Mouse (Mus musculus) brain, embryonic 14.5 days (tissue): ENCODE measurements around the gene Gm10961. TPM values are rescaled to one million over a fixed set of nuclear protein-coding genes. Genes with fewer than 3 reads are reported as not detected.

Experiments
- DNase-seq: peaks from one replicate; pipeline ENCODE4 v3.0.0-alpha.2; 2011; ENCODE audit warnings: low read depth
- CTCF ChIP-seq: fragments of 200-500 bp; IDR thresholded peaks from 2 replicates; pipeline ENCODE4 v1.5.1; 2012; ENCODE audit warnings: inconsistent platforms, mild to moderate bottlenecking, moderate library complexity, borderline replicate concordance; ENCODE audit not compliant: insufficient read depth, insufficient read length; ENCODE audit errors: extremely low read depth
- POLR2A ChIP-seq: fragments of 200-500 bp; IDR thresholded peaks from 2 replicates; pipeline ENCODE4 v1.6.1; 2012; ENCODE audit warnings: mild to moderate bottlenecking, inconsistent platforms, borderline replicate concordance; ENCODE audit not compliant: poor library complexity, insufficient read depth, insufficient read length, severe bottlenecking; ENCODE audit errors: extremely low read depth
- polyA plus RNA-seq: library from polyadenylated mRNA; depleted of rRNA; stranded (reverse); fragments of >200 nt; gene quantifications from 2 replicates; pipeline ENCODE4 v1.2.3, GENCODE M21; 2012

Gene Gm10961
- polyA plus RNA-seq, 1 experiment, result not detected

DNA sequence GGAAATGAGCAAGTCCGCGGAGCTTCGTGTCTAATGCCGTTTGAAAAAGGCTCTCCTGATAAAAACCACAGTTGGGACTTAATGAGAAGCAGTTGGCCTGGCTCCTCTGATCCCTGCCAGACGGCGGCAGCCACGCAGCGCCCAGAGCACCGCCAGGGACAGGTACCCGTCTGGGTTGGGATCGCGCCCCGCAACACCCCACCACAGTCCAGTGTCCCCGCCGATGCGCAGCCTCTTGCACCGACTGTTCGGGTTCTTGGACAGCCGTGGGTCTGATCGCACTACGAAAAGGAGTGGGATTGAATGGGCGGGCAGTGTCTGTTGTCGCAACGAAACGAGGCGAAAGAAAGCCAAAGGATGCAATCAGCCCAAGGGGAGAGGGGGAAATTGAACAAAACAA lies 34.6 kb upstream of the Gm10961 start:
- TF ChIP-seq POLR2A (no peak), CTCF (no peak)
- DNase-seq, result peak; percentile 72

DNA sequence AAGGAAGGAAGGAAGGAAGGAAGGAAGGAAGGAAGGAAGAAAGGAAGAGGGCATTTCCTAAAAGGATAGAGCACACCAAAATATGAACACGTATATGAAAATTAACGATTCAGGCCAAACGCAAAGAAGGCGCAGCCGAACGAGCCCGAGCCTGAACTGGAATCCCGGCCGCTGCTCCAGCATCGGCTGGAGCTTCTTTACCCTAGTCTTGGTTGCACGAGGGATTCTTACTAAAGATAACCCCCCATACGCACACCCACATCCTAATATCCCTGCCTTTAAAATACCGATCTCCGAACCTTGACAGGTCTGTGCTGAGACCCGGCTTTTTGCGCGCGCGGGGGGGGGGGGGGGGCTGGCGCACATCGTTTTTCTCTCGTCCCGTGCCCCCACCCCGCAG lies 34.0 kb upstream of the Gm10961 start:
- DNase-seq, result peak; percentile 18
- TF ChIP-seq CTCF, result no peak
- no peak for TF ChIP-seq POLR2A

DNA sequence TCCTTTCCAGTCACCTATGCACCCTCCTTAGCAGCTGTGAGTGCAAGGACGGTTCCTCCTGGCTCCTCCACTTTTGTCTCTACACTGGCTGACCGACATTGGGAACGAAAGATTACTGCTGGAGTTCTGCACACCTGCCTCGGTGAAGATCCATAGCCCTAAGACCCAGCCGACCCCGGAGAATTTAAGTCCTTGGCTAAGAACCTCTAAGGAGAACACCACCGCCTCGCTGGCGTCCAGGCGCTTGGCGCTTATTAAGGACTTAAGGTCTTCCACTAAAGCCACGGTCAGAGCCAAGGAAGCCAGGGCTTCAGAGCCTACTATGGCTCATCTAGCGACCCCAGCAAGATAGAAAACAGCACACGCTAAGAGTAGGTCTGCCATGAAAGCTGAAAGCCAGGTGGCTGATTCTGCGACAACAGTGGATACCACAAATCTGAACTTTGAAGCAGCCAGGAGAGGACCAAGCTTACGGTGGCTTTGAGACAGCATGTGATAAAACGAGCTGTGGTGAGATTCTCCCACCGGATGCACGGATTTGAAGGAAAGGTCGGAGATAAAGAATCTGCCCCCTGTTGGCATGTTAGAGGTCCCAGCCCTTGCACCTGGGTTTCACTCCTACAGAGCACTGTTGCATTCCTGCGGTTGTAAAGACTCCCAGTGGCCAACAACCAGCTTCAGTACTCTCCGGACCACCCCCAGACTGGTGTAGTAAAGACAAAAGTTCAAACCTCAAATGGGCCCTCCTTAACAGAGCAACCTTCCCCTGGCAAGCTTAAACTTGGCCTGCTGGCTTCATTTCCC lies 33.3 kb upstream of the Gm10961 start:
- no peak for DNase-seq
- TF ChIP-seq POLR2A (no peak), CTCF (no peak)

DNA sequence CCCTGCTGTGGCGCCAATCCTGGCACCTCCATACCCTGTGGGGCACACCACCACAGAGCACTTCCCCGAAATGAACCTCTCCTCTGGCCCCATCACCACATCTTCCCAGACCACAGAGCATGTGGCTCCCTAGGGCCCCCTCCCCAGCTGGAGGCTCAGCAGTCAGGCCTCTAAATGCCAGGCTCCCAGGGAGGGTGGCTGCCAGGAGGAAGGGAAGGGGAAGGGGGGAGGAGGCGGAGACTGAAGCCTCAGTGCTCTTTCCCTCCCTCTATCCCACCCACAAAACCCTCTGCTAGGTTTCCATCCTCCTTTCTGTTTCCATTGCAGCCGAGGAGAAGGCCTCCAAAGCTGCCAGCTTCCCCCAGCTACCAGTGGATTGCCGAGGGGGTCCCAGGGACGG lies 31.0 kb upstream of the Gm10961 start:
- TF ChIP-seq CTCF, result no peak
- no peak for TF ChIP-seq POLR2A
- DNase-seq, result no peak

DNA sequence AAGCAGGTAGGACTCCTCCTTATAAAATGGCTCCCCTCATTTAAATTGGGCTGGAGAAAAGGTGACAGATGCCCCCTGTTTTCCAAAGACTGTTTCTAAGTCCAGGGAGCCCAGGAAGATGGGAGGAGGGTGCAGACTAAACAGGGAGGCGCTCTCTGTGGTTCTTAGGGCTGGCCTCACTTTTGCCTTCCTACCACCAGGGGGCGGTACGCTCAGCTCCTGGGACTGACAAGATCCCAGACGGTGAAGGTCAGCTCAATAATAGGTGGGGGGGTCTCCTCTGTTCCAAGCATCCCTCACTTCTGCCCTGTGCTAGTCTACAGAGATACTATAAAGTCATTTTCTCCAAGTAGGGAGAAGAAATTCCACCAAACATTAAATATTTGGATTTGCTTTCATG lies 25.8 kb upstream of the Gm10961 start:
- peak; percentile 67 for DNase-seq
- peak; percentile 94 for TF ChIP-seq CTCF
- no peak for TF ChIP-seq POLR2A

DNA sequence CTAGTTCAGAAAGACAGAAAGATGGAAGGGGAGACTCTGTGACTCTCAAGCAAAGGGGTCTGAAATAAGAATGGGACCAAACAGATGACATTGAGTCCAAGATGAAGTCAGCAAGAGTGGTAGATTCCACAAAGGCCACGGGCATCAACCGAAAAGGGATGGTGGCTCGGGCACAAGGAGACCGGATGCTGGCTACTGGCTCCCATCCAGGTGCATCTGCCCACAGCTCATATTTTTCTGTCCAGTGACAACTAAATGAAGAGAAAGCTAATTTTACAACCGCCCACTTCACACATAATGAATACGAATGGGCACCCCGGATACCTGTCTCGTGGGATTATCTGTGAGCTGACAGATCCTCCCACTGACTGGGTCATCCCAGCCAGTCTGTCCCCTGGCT lies 23.9 kb upstream of the Gm10961 start:
- TF ChIP-seq POLR2A, result no peak
- no peak for TF ChIP-seq CTCF
- no peak for DNase-seq

DNA sequence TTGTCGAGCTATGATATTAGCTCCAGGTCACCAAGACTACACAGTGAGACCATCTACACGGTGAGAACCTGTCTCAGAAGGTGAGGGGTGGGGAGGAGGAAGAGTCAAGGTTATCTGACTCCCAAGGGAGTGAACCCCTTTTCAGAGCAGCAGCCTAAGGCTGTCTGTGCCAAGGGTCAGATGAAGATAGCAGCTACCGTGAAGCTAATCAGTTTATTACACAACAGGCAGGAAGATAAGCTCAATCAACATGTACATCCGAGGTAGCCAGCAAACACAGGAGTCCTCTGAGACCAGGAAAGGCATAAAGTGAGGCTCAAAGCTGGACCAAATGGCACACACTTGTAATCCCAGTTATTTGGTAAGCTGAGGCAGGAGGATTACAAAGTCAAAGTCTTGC lies 22.3 kb upstream of the Gm10961 start:
- TF ChIP-seq CTCF (no peak), POLR2A (no peak)
- no peak for DNase-seq

DNA sequence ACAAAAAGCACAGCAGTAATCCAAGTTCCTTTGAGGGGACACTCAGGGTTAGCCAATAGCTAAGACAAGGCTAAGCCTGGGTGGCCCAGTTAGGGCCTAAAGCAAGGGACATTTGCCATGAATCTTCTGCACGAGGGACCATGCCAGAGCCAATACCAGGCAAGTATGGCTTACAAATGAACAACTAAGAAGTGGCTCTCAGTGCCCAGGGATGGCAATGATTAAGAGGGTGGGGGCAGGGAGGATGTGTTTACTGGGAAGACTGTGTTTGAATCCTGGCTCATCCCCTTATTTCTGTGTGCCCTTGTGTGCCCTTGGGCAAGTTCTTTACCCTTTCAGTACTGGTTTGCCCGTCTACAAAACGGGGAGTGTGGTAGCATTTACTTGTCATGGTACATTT lies 21.7 kb upstream of the Gm10961 start:
- no peak for TF ChIP-seq CTCF
- no peak for TF ChIP-seq POLR2A
- no peak for DNase-seq

DNA sequence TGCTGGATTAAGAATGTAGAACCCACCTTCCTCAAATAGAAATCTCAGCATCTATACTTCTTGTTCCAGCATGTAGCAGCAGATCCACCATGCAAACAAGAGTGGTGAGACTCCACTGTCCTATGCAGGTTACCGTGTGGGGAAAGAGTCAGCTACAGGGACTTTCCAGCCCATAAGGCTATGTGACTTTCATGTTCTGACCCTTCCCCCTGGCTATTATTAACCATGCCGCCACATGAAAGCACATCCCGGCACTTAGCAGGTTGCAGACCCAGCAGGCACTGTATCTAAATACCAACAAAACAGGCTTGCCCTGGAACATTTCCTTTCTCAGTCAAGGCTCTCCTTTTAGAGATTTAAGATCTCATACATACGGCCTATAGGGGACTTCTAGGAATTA lies 19.7 kb upstream of the Gm10961 start:
- no peak for DNase-seq

DNA sequence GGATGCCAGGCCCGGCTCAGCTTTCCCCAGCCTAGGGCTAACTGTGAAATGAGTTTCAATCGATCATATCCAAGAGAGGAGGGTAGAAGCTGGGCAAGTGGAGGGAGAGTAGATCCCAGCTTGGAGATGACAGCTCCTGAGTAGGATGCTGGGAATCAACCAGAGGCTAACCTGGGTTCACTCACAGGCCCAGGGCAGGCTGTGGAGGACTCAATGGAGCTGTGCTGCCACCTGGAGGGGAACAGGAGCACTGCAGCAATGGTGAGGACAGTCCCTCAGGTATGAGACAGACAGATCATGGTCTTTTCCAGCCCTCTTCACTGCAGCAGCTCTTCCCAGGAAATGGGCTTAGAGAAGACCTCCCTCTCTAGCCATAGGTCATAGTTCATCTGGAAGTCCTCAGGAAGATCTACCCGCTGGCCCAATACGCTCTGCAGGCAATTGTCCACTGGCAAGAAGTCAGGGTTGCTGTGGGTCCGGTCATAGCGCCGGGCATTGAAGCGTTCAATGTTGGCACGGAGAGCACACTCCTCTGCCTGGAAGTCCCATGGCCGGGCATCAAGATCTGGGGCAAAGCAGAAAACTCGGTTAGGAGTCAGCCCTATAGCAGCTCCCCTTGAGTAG lies 18.1 kb upstream of the Gm10961 start:
- peak; percentile 57 for DNase-seq
- TF ChIP-seq POLR2A (no peak), CTCF (peak; percentile 93)

More for the DNA sequence above, 19.7 kb upstream of the Gm10961 start:
- no peak for TF ChIP-seq POLR2A
- TF ChIP-seq CTCF, result no peak

DNA sequence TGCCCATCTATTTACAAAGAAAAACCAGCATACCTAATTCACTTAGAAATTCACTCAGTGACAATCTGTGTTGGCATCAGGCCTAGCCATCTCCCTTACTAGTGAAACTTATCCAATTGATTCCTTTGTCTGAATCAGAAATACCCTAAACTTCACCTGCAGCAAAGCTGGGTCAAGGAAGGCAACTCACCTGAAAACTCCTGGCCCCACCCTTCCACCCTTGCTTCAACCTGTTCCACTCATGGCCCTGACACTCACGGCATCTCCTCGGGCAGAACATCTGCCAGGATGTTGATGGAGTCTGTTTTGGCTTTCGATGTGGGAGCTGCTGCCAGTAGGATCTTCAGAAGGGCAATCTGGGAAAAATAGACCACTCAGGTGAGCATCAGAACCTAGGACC lies 13.3 kb upstream of the Gm10961 start:
- TF ChIP-seq POLR2A (no peak), CTCF (no peak)
- no peak for DNase-seq

DNA sequence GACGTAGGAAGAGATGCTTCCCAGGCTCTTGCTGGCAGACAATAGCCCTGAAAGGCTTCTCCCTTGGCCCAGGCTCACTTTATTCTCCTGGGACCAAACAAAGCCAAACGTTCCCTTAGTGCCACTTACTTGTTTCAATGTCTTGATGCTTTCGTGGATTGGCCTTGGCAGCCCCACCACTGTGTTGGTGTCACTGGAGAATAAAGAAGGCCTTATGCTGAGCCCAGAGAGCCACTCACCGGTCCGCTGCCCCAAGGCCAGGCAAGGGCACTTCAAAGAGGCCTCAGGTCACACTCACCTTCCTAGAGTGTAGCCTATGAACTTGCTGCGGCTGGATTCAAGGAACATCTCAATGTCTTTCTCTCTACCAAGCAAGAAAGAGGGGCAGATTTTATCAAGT lies 11.2 kb upstream of the Gm10961 start:
- DNase-seq, result no peak
- TF ChIP-seq POLR2A (no peak), CTCF (no peak)
